Mouse (Mus musculus): ENCODE results near the gene Fcrl1. TPM values are rescaled to one million over a fixed set of nuclear protein-coding genes. Genes with fewer than 3 reads are reported as not detected.
"Not testable (repeated sequence)": the region's sequence is repeated elsewhere in the genome, so short reads cannot be mapped to it uniquely, and the experiment has no call there.

Gene Fcrl1
- polyA plus RNA-seq, 1 experiment from 2014 or later: not detected

DNA sequence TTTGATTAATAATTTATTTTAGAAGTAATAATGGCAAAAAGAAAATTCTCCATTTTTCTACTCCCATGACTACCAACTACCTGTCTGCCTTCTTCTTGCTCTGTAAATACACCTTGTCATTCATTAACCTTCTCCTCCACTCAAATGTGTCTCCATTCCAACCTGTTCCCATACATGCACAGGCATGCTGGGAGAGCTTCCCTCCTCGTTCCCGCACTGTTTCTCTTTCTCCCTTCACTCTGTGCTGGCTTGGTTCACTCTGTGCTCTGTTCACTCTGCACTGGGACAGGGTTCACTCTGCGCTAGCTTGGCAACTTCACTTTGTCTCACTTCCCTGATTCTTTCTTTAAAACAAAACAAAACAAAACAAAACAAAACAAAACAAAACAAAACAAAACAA lies 1.0 kb downstream of the Fcrl1 start:
- Histone ChIP-seq H3K27ac (ENCODE audit: low read length) (no peak overlapping the region), H3K9me3 (ENCODE audit: control insufficient read depth, low read length) (no peaks in the 10 kb centered on the region), H3K4me2 (ENCODE audit: low read length) (no peak overlapping the region), H3K27me3 (replicated peaks; ENCODE audit: control insufficient read depth, insufficient read depth, low read length) (no peaks in the 10 kb centered on the region), H3K4me3 (replicated peaks; ENCODE audit: low read length) (no peak overlapping the region), H3K4me1 (replicated peaks; ENCODE audit: control insufficient read depth, insufficient read depth, low read length) (no peaks in the 10 kb centered on the region), H3K36me3 (ENCODE audit: control insufficient read depth, insufficient read depth) (no peaks in the 10 kb centered on the region), H3K9ac (replicated peaks; ENCODE audit: low read depth, low read length) (no peak overlapping the region)
- WGBS: 64% methylated on average over 3 of the region's 3 CpGs
- no peak for ATAC-seq

DNA sequence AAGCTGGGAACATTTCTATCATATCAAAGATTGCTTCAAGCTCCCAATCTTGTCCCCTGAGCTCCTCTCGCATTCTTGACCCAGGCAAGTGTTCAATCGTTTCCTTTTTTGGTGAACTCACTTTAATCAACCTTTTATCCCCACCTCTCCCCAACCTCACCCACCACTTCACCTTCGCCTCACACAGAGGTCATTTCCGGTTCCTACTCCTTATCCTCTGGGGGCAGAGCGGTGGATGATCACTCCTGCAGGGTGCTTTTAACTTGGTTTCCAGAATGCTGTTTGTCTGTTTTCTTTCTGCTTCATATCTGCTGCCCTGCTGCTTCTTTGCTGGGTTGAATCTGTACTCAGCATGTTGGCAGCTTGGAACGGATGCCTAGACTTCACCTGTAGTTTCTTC lies 1.5 kb downstream of the Fcrl1 start:
- no peaks in the 10 kb centered on the region for H3K4me1 ChIP-seq (replicated peaks; ENCODE audit: control insufficient read depth, insufficient read depth, low read length)
- no peak overlapping the region for H3K4me2 ChIP-seq (ENCODE audit: low read length)
- no peaks in the 10 kb centered on the region for H3K36me3 ChIP-seq (ENCODE audit: control insufficient read depth, insufficient read depth)
- H3K27ac ChIP-seq (ENCODE audit: low read length): no peak overlapping the region
- no peak overlapping the region for H3K4me3 ChIP-seq (replicated peaks; ENCODE audit: low read length)
- WGBS: 76% methylated on average over 6 of the region's 6 CpGs
- no peaks in the 10 kb centered on the region for H3K9me3 ChIP-seq (ENCODE audit: control insufficient read depth, low read length)
- no peak overlapping the region for H3K9ac ChIP-seq (replicated peaks; ENCODE audit: low read depth, low read length)
- no peak for ATAC-seq
- no peaks in the 10 kb centered on the region for H3K27me3 ChIP-seq (replicated peaks; ENCODE audit: control insufficient read depth, insufficient read depth, low read length)

DNA sequence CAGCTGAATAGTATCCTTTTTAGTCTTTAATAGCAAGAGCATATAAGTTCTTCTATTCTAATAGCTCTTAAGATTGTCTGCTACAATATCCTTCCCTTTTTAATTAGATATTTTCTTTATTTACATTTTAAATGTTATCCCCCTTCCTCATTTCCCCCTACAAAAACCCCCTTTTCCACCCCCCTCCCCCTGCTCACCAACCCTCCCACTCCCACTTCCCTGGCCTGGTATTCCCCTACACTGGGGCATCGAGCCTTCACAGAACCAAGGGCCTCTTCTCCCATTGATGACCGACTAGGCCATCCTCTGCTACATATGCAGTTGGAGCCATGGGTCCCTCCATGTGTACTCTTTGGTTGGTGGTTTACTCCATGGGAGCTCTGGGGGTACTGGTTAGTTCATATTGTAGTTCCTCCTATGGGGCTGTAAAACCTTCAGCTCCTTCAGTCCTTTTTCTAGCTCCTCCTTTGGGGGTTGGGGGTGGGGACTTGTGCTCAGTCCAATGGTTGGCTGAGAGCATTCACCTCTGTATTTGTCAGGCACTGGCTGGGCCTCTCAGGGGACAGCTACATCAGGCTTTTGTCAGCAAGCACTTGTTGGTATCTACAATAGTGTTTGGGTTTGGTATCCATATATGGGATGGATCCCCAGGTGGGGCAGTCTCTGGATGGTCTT lies 3.6 kb downstream of the Fcrl1 start:
- H3K27ac ChIP-seq (ENCODE audit: low read length); ATAC-seq; H3K9ac ChIP-seq (replicated peaks; ENCODE audit: low read depth, low read length); H3K4me2 ChIP-seq (ENCODE audit: low read length); H3K9me3 ChIP-seq (ENCODE audit: control insufficient read depth, low read length); H3K4me1 ChIP-seq (replicated peaks; ENCODE audit: control insufficient read depth, insufficient read depth, low read length); H3K36me3 ChIP-seq (ENCODE audit: control insufficient read depth, insufficient read depth); H3K4me3 ChIP-seq (replicated peaks; ENCODE audit: low read length); H3K27me3 ChIP-seq (replicated peaks; ENCODE audit: control insufficient read depth, insufficient read depth, low read length): not testable (repeated sequence)
- WGBS: 92% methylated on average over 2 of the region's 2 CpGs

DNA sequence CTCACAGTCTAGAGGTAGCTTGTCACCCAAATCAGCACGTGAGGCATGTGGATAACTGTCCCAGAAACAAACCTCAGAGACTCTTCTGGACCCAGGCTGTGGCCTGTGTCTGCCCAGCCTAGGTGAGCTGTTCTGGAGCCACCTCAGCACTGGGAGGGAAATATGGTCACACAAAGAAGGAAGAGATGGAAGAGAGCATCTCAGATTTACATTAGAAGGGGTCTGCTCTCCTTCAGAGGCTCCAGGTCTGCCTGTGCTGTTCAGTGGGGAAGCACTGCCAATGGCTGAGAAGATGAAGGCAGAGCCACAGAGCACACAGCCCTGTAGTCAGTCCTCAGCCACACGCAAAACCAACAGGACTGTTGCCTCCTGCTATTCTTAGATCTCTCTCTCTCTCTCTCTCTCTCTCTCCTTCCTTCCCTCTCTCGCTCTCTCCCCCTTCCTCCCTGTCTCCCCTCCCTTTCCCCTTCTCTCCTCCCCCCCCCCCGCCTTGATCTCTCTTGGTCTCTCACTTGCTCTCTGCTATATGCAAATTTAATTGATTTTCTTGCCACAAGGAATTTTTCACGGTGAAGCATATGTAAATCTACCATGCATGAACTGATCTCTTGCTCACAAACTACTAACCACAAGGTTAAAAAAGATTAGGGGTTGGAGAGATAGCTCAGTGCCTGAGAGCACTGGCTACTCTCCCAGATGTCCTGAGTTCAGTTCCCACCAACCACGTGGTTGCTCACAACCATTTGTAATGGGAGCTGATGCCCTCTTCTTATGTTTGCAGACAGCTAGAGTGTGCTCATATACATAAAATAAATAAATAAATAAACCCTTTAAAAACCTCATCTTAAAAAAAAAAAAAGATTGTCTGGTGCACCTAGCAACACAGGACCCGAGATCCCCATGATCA lies 5.9 kb downstream of the Fcrl1 start:
- H3K4me3 ChIP-seq (replicated peaks; ENCODE audit: low read length): no peak overlapping the region
- no peaks in the 10 kb centered on the region for H3K4me1 ChIP-seq (replicated peaks; ENCODE audit: control insufficient read depth, insufficient read depth, low read length)
- no peaks in the 10 kb centered on the region for H3K9me3 ChIP-seq (ENCODE audit: control insufficient read depth, low read length)
- WGBS: 73% methylated on average over 5 of the region's 7 CpGs
- H3K4me2 ChIP-seq (ENCODE audit: low read length): no peak overlapping the region
- H3K27ac ChIP-seq (ENCODE audit: low read length): no peak overlapping the region
- no peak overlapping the region for H3K9ac ChIP-seq (replicated peaks; ENCODE audit: low read depth, low read length)
- ATAC-seq: no peak
- no peaks in the 10 kb centered on the region for H3K27me3 ChIP-seq (replicated peaks; ENCODE audit: control insufficient read depth, insufficient read depth, low read length)
- no peaks in the 10 kb centered on the region for H3K36me3 ChIP-seq (ENCODE audit: control insufficient read depth, insufficient read depth)

DNA sequence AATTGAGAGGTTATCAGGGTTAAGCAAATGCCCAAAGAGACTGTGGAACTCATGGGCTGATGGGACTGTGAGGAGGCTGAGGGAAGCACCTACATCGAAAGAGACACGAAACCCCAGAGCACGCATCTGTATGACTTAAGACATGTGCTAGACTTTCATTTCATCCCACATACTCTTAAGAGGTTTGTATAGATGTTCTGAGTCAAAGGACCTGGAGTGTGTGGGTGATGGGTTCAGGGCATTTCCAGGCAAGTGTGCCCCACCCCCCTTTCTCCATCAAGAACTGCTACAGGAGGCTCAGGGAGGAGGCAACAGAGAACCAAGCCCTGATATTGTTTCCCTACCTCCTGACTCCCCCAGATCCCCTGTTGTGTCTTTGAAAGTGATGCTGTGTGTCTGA lies 7.1 kb downstream of the Fcrl1 start:
- 94% methylated on average over 3 of the region's 3 CpGs for WGBS
- no peaks in the 10 kb centered on the region for H3K9me3 ChIP-seq (ENCODE audit: control insufficient read depth, low read length)
- no peak overlapping the region for H3K9ac ChIP-seq (replicated peaks; ENCODE audit: low read depth, low read length)
- H3K36me3 ChIP-seq (ENCODE audit: control insufficient read depth, insufficient read depth): no peaks in the 10 kb centered on the region
- ATAC-seq: no peak
- no peak overlapping the region for H3K4me2 ChIP-seq (ENCODE audit: low read length)
- H3K27ac ChIP-seq (ENCODE audit: low read length): no peak overlapping the region
- no peaks in the 10 kb centered on the region for H3K4me1 ChIP-seq (replicated peaks; ENCODE audit: control insufficient read depth, insufficient read depth, low read length)
- H3K27me3 ChIP-seq (replicated peaks; ENCODE audit: control insufficient read depth, insufficient read depth, low read length): no peaks in the 10 kb centered on the region
- no peak overlapping the region for H3K4me3 ChIP-seq (replicated peaks; ENCODE audit: low read length)

DNA sequence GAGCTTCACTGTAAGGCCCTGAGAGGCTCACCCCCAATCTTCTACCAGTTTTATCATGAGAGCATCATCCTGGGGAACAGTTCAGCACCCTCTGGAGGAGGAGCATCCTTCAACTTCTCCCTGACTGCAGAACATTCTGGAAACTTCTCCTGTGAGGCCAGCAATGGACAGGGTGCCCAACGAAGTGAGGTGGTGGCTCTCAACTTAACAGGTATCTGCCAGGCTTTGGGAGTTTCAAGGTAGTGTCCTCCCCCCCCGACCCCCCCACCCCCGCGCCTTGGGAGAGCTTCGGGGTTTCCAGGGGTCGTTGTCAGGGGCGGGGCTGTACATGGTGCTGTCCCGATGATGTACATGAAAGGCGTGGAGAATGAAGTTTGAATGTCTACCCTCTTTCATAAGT lies 8.9 kb downstream of the Fcrl1 start:
- no peak for ATAC-seq
- no peaks in the 10 kb centered on the region for H3K9me3 ChIP-seq (ENCODE audit: control insufficient read depth, low read length)
- no peak overlapping the region for H3K4me3 ChIP-seq (replicated peaks; ENCODE audit: low read length)
- H3K4me2 ChIP-seq (ENCODE audit: low read length): no peak overlapping the region
- no peak overlapping the region for H3K27ac ChIP-seq (ENCODE audit: low read length)
- H3K4me1 ChIP-seq (replicated peaks; ENCODE audit: control insufficient read depth, insufficient read depth, low read length): no peaks in the 10 kb centered on the region
- H3K9ac ChIP-seq (replicated peaks; ENCODE audit: low read depth, low read length): no peak overlapping the region
- no peaks in the 10 kb centered on the region for H3K27me3 ChIP-seq (replicated peaks; ENCODE audit: control insufficient read depth, insufficient read depth, low read length)
- 83% methylated on average over 9 of the region's 9 CpGs for WGBS
- H3K36me3 ChIP-seq (ENCODE audit: control insufficient read depth, insufficient read depth): no peaks in the 10 kb centered on the region

DNA sequence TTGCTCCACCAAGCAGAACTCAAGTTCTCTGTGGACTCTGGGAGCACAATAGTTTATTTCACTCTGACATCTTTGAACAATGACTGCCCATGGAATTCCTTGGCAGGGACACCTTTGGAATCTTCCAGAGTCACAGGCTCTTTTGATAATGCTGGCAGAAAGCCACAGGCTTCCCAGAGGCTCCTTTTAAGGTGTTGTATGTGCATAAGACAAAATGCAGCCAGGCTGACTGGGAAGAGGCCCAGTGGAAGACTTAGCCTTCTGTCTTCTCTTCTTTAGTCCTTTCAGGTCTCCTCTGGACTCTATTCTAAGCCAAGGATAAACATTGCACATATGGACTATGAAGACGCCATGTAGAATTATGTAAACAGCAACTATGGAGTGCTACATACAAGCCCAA lies 14.7 kb downstream of the Fcrl1 start:
- no peaks in the 10 kb centered on the region for H3K9me3 ChIP-seq (ENCODE audit: control insufficient read depth, low read length)
- H3K27ac ChIP-seq (ENCODE audit: low read length): no peak overlapping the region
- no peaks in the 10 kb centered on the region for H3K4me1 ChIP-seq (replicated peaks; ENCODE audit: control insufficient read depth, insufficient read depth, low read length)
- no peak overlapping the region for H3K4me2 ChIP-seq (ENCODE audit: low read length)
- H3K9ac ChIP-seq (replicated peaks; ENCODE audit: low read depth, low read length): no peak overlapping the region
- H3K27me3 ChIP-seq (replicated peaks; ENCODE audit: control insufficient read depth, insufficient read depth, low read length): no peaks in the 10 kb centered on the region
- WGBS: 66% methylated on average over 1 of the region's 1 CpGs
- ATAC-seq: no peak
- H3K36me3 ChIP-seq (ENCODE audit: control insufficient read depth, insufficient read depth): no peaks in the 10 kb centered on the region
- H3K4me3 ChIP-seq (replicated peaks; ENCODE audit: low read length): no peak overlapping the region

DNA sequence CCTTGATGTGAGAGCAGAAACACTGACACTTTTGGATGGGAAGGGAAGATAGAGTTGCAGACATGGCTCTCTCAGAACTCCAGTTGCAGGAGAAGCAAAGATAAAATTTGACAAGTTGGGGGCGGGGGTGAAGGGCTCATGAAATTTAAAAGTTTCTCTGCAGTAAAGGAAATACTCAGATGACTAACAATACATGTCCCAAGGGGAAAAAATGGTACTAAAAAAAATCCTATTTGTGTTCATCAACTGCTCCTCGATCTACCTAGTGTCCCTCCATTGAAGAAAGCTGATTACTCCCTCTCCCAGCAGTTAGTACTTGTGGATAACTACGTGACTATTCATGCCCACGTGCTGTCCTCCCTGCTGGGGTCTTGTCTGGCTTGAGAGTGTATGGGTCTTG lies 22.6 kb downstream of the Fcrl1 start:
- H3K4me2 ChIP-seq (ENCODE audit: low read length): no peak overlapping the region
- no peaks in the 10 kb centered on the region for H3K9me3 ChIP-seq (ENCODE audit: control insufficient read depth, low read length)
- ATAC-seq: no peak
- H3K36me3 ChIP-seq (ENCODE audit: control insufficient read depth, insufficient read depth): no peaks in the 10 kb centered on the region
- no peak overlapping the region for H3K9ac ChIP-seq (replicated peaks; ENCODE audit: low read depth, low read length)
- 64% methylated on average over 4 of the region's 4 CpGs for WGBS
- H3K4me3 ChIP-seq (replicated peaks; ENCODE audit: low read length): no peak overlapping the region
- H3K4me1 ChIP-seq (replicated peaks; ENCODE audit: control insufficient read depth, insufficient read depth, low read length): no peaks in the 10 kb centered on the region
- H3K27me3 ChIP-seq (replicated peaks; ENCODE audit: control insufficient read depth, insufficient read depth, low read length): no peaks in the 10 kb centered on the region
- H3K27ac ChIP-seq (ENCODE audit: low read length): no peak overlapping the region

DNA sequence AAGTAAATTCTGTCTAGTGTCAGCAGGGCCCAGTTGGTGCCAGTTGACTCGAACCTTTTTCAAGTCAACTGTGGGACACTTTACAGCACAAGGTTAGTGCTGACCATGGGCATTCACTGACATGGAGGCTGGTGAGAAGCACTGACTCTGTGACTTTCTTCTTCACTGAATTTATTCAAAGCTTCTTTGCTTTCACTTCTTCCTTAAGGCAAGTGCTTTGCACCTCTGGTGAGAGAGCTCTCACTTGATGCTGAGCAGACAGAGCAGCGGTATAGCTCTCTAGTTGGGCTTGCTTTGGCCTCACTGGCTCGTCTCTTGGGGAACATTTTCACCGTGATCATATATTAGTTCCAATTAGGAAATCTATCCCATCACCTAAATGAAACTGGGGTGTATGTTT lies 23.7 kb downstream of the Fcrl1 start:
- Histone ChIP-seq H3K36me3 (ENCODE audit: control insufficient read depth, insufficient read depth) (no peaks in the 10 kb centered on the region), H3K9ac (replicated peaks; ENCODE audit: low read depth, low read length) (no peak overlapping the region), H3K27me3 (replicated peaks; ENCODE audit: control insufficient read depth, insufficient read depth, low read length) (no peaks in the 10 kb centered on the region), H3K27ac (ENCODE audit: low read length) (no peak overlapping the region), H3K4me1 (replicated peaks; ENCODE audit: control insufficient read depth, insufficient read depth, low read length) (no peaks in the 10 kb centered on the region), H3K4me3 (replicated peaks; ENCODE audit: low read length) (no peak overlapping the region), H3K4me2 (ENCODE audit: low read length) (no peak overlapping the region), H3K9me3 (ENCODE audit: control insufficient read depth, low read length) (no peaks in the 10 kb centered on the region)
- WGBS: 85% methylated on average over 4 of the region's 4 CpGs
- ATAC-seq: no peak

Data from forebrain, embryonic 16.5 days (tissue).